In the genomic region with DNA sequence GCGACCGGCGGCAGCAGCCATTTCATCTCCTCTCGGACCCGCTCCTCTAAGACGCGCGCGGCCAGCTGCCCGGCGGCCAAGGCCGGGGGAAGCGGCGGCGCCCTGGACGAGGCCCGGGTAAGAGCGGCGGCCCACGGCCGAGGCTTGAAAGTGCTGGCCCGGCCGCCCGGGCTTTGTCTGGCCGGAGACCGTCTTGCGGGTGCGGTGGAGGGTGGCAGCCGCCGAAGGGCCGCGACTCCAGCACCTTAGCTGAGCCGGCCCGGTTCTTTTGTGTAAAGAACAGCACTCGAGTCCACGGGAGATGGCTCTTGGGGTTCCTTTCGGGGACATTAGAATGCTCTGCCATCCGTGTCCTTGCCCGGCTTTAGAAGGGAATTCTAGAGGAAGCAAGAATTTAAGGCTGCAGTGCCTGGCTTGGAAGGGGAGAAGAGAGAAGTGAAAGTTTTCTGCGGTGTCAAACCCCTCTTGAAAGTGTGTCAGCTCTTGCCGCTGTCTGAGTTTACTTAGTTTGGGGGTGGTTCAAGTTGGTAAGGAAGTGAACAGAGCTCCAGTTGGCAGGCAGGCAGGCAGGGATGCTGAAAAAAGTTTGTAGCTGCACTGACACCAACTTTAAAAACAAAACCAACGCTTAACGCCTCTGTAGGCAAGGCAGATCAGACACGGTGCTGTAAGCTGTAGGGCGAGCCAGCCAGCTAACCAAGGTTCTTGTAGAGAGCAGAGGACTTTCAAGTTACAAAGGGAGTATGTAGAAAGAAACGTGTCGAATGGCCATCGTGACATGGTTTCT, we compare ENCODE assay signal across 1 mouse cellular context.
A peak's percentile ranks its signal among the peaks of the same experiment; 100 is the strongest.
TF ChIP-seq lines count a peak whose summit lies in the region.

No protein-coding gene starts in this region.

TF ChIP-seq in CH12.LX, 34 proteins besides CTCF, POLR2A, EP300 and RAD21 (continued from another document):
- TF ChIP-seq GABPA (IDR thresholded peaks at IDR 0.05; ENCODE audit: insufficient replicate concordance, low read depth, low read length) (no peak), CHD2 (IDR thresholded peaks at IDR 0.05; ENCODE audit: low read length) (no peak), ZKSCAN1 (IDR thresholded peaks at IDR 0.05; ENCODE audit: borderline replicate concordance, low read depth, low read length) (no peak), MAFK (IDR thresholded peaks at IDR 0.05; ENCODE audit: insufficient replicate concordance, low read length) (peak; percentile 64; the same call in 1 of the 2 replicates), CHD1 (IDR thresholded peaks at IDR 0.05; ENCODE audit: low read depth, low read length) (no peak), ZC3H11A (IDR thresholded peaks at IDR 0.05; ENCODE audit: low read depth, low read length) (no peak), HCFC1 (IDR thresholded peaks at IDR 0.05; ENCODE audit: low read depth, low read length) (0 out of 2 replicates have a peak, but pooled peaks have one; percentile 41), RCOR1 (conservative IDR thresholded peaks at IDR 0.05; ENCODE audit: low read depth, low read length) (peak; percentile 67; the same call in 1 of the 2 replicates), IRF4 (IDR thresholded peaks at IDR 0.05; ENCODE audit: low read depth, low read length) (peak; percentile 96), NRF1 (IDR thresholded peaks at IDR 0.05; ENCODE audit: low read depth, low read length) (no peak), USF1 (IDR thresholded peaks at IDR 0.05; ENCODE audit: low read depth, low read length) (no peak), BHLHE40 (IDR thresholded peaks at IDR 0.05; ENCODE audit: low read depth, low read length) (peak; percentile 77), JUND (conservative IDR thresholded peaks at IDR 0.05; ENCODE audit: low read depth, low read length) (no peak), UBTF (IDR thresholded peaks at IDR 0.05; ENCODE audit: low read depth, low read length) (no peak; the same call in 1 of the 2 replicates), ETS1 (conservative IDR thresholded peaks at IDR 0.05; ENCODE audit: low read depth, low read length) (peak; percentile 56; the same call in 1 of the 2 replicates), SMC3 (IDR thresholded peaks at IDR 0.05; ENCODE audit: low read depth, low read length) (no peak), ZNF384 (IDR thresholded peaks at IDR 0.05; ENCODE audit: low read depth, low read length) (peak; percentile 20; the same call in 1 of the 2 replicates), MYC (IDR thresholded peaks at IDR 0.05; ENCODE audit: low read depth, low read length) (peak; percentile 75), ELF1 (IDR thresholded peaks at IDR 0.05; ENCODE audit: low read depth, low read length) (peak; percentile 71), NELFE (IDR thresholded peaks at IDR 0.05; ENCODE audit: low read depth, low read length) (no peak), SIN3A (IDR thresholded peaks at IDR 0.05; ENCODE audit: low read length) (peak; percentile 85), MXI1 (IDR thresholded peaks at IDR 0.05; ENCODE audit: low read depth, low read length) (peak; percentile 79), MAX (IDR thresholded peaks at IDR 0.05; ENCODE audit: low read length) (peak; percentile 26), ZMIZ1 (IDR thresholded peaks at IDR 0.05; ENCODE audit: low read depth, low read length) (peak; percentile 48)
